Mouse (Mus musculus): Measurements from ENCODE around the gene Lama4. TPM values are rescaled to one million over a fixed set of nuclear protein-coding genes. Genes with fewer than 3 reads are reported as not detected.

The Lama4 gene
- polyA plus RNA-seq, 1 experiment from 2014 or later: 22.3 TPM

- Histone ChIP-seq H3K36me3 (no peaks in the 10 kb centered on the region), H3K4me3 (replicated peaks) (no peak overlapping the region), H3K4me1 (no peaks in the 10 kb centered on the region), H3K27me3 (replicated peaks) (no peaks in the 10 kb centered on the region), H3K4me2 (no peak overlapping the region), H3K27ac (replicated peaks) (no peak overlapping the region), H3K9me3 (replicated peaks) (no peaks in the 10 kb centered on the region), H3K9ac (replicated peaks) (no peak overlapping the region)
- ATAC-seq (ENCODE audit: low FRiP score): no peak
- WGBS: 69% methylated on average over 7 of the region's 7 CpGs
Measured at GRCm38 (mm10) chr10:38972221-38972946, 7.1 kb downstream of the Lama4 start.

GRCm38 (mm10) chr10:38973016-38973415 lies 7.7 kb downstream of the Lama4 start:
- Histone ChIP-seq H3K36me3 (no peaks in the 10 kb centered on the region), H3K27me3 (replicated peaks) (no peaks in the 10 kb centered on the region), H3K9me3 (replicated peaks) (no peaks in the 10 kb centered on the region), H3K27ac (replicated peaks) (no peak overlapping the region), H3K9ac (replicated peaks) (no peak overlapping the region), H3K4me3 (replicated peaks) (no peak overlapping the region), H3K4me1 (no peaks in the 10 kb centered on the region), H3K4me2 (no peak overlapping the region)
- WGBS: 55% methylated on average over 4 of the region's 4 CpGs
- no peak for ATAC-seq (ENCODE audit: low FRiP score)

GRCm38 (mm10) chr10:38978195-38978594 lies 12.9 kb downstream of the Lama4 start:
- no peak for ATAC-seq (ENCODE audit: low FRiP score)
- Histone ChIP-seq H3K27ac (replicated peaks) (no peak overlapping the region), H3K4me1 (no peaks in the 10 kb centered on the region), H3K4me3 (replicated peaks) (no peak overlapping the region), H3K9me3 (replicated peaks) (no peaks in the 10 kb centered on the region), H3K36me3 (no peaks in the 10 kb centered on the region), H3K27me3 (replicated peaks) (no peaks in the 10 kb centered on the region), H3K4me2 (no peak overlapping the region), H3K9ac (replicated peaks) (no peak overlapping the region)
- WGBS: 76% methylated on average over 1 of the region's 1 CpGs

- H3K9me3 ChIP-seq (replicated peaks): no peaks in the 10 kb centered on the region
- no peaks in the 10 kb centered on the region for H3K27me3 ChIP-seq (replicated peaks)
- H3K9ac ChIP-seq (replicated peaks): no peak overlapping the region
- no peaks in the 10 kb centered on the region for H3K36me3 ChIP-seq
- H3K4me3 ChIP-seq (replicated peaks): no peak overlapping the region
- no peak for ATAC-seq (ENCODE audit: low FRiP score)
- H3K27ac ChIP-seq (replicated peaks): no peak overlapping the region
- WGBS: 73% methylated on average over 5 of the region's 5 CpGs
- H3K4me2 ChIP-seq: no peak overlapping the region
- 0 out of 2 replicates have a peak, but pooled peaks cover 3% of the 10 kb centered on the region for H3K4me1 ChIP-seq
Measured at GRCm38 (mm10) chr10:38979699-38980098, 14.4 kb downstream of the Lama4 start.

GRCm38 (mm10) chr10:38980980-38981379 lies 15.7 kb downstream of the Lama4 start:
- 63% methylated on average over 3 of the region's 3 CpGs for WGBS
- H3K9me3 ChIP-seq (replicated peaks): no peaks in the 10 kb centered on the region
- no peak overlapping the region for H3K9ac ChIP-seq (replicated peaks)
- no peaks in the 10 kb centered on the region for H3K36me3 ChIP-seq
- no peak for ATAC-seq (ENCODE audit: low FRiP score)
- no peak overlapping the region for H3K4me2 ChIP-seq
- H3K27ac ChIP-seq (replicated peaks): no peak overlapping the region
- H3K27me3 ChIP-seq (replicated peaks): no peaks in the 10 kb centered on the region
- H3K4me1 ChIP-seq: 0 out of 2 replicates have a peak, but pooled peaks cover 3% of the 10 kb centered on the region
- no peak overlapping the region for H3K4me3 ChIP-seq (replicated peaks)

- H3K36me3 ChIP-seq: no peaks in the 10 kb centered on the region
- ATAC-seq (ENCODE audit: low FRiP score): no peak
- no peaks in the 10 kb centered on the region for H3K9me3 ChIP-seq (replicated peaks)
- 0 out of 2 replicates have a peak, but pooled peaks cover 3% of the 10 kb centered on the region for H3K4me1 ChIP-seq
- H3K4me3 ChIP-seq (replicated peaks): no peak overlapping the region
- H3K27ac ChIP-seq (replicated peaks): peak overlapping the region; percentile 56
- H3K9ac ChIP-seq (replicated peaks): no peak overlapping the region
- no peak overlapping the region for H3K4me2 ChIP-seq
- WGBS: 70% methylated on average over 4 of the region's 4 CpGs
- no peaks in the 10 kb centered on the region for H3K27me3 ChIP-seq (replicated peaks)
Measured at GRCm38 (mm10) chr10:38984358-38985075, 19.2 kb downstream of the Lama4 start.

GRCm38 (mm10) chr10:38986053-38986452 lies 20.7 kb downstream of the Lama4 start:
- H3K9me3 ChIP-seq (replicated peaks): no peaks in the 10 kb centered on the region
- no peak overlapping the region for H3K9ac ChIP-seq (replicated peaks)
- H3K36me3 ChIP-seq: no peaks in the 10 kb centered on the region
- H3K4me1 ChIP-seq: 0 out of 2 replicates have a peak, but pooled peaks cover 3% of the 10 kb centered on the region
- no peak overlapping the region for H3K4me3 ChIP-seq (replicated peaks)
- H3K27me3 ChIP-seq (replicated peaks): no peaks in the 10 kb centered on the region
- H3K27ac ChIP-seq (replicated peaks): no peak overlapping the region
- ATAC-seq (ENCODE audit: low FRiP score): no peak
- no peak overlapping the region for H3K4me2 ChIP-seq
- WGBS: 43% methylated on average over 3 of the region's 3 CpGs

GRCm38 (mm10) chr10:38992827-38993226 lies 27.5 kb downstream of the Lama4 start:
- Histone ChIP-seq H3K4me1 (no peaks in the 10 kb centered on the region), H3K27ac (replicated peaks) (no peak overlapping the region), H3K36me3 (no peaks in the 10 kb centered on the region), H3K4me3 (replicated peaks) (no peak overlapping the region), H3K9me3 (replicated peaks) (no peaks in the 10 kb centered on the region), H3K4me2 (no peak overlapping the region), H3K27me3 (replicated peaks) (no peaks in the 10 kb centered on the region), H3K9ac (replicated peaks) (no peak overlapping the region)
- 100% methylated on average over 1 of the region's 1 CpGs for WGBS
- ATAC-seq (ENCODE audit: low FRiP score): no peak

- Histone ChIP-seq H3K4me3 (replicated peaks) (no peak overlapping the region), H3K27ac (replicated peaks) (no peak overlapping the region), H3K36me3 (no peaks in the 10 kb centered on the region), H3K4me1 (no peaks in the 10 kb centered on the region), H3K9ac (replicated peaks) (no peak overlapping the region), H3K27me3 (replicated peaks) (no peaks in the 10 kb centered on the region), H3K9me3 (replicated peaks) (no peaks in the 10 kb centered on the region), H3K4me2 (no peak overlapping the region)
- 81% methylated on average over 2 of the region's 2 CpGs for WGBS
- no peak for ATAC-seq (ENCODE audit: low FRiP score)
Measured at GRCm38 (mm10) chr10:38993632-38994424, 28.5 kb downstream of the Lama4 start.

GRCm38 (mm10) chr10:38994719-38995450 lies 29.6 kb downstream of the Lama4 start:
- ATAC-seq (ENCODE audit: low FRiP score): no peak
- Histone ChIP-seq H3K4me2 (no peak overlapping the region), H3K36me3 (no peaks in the 10 kb centered on the region), H3K9ac (replicated peaks) (no peak overlapping the region), H3K27ac (replicated peaks) (no peak overlapping the region), H3K9me3 (replicated peaks) (no peaks in the 10 kb centered on the region), H3K27me3 (replicated peaks) (no peaks in the 10 kb centered on the region), H3K4me1 (no peaks in the 10 kb centered on the region), H3K4me3 (replicated peaks) (no peak overlapping the region)
- WGBS: 77% methylated on average over 9 of the region's 9 CpGs

- Histone ChIP-seq H3K27me3 (replicated peaks) (no peaks in the 10 kb centered on the region), H3K9ac (replicated peaks) (no peak overlapping the region), H3K4me3 (replicated peaks) (no peak overlapping the region), H3K27ac (replicated peaks) (no peak overlapping the region), H3K9me3 (replicated peaks) (no peaks in the 10 kb centered on the region), H3K4me1 (no peaks in the 10 kb centered on the region), H3K36me3 (no peaks in the 10 kb centered on the region), H3K4me2 (no peak overlapping the region)
- 84% methylated on average over 2 of the region's 2 CpGs for WGBS
- no peak for ATAC-seq (ENCODE audit: low FRiP score)
Measured at GRCm38 (mm10) chr10:38995896-38996295, 30.6 kb downstream of the Lama4 start.

All from neural tube, embryonic 15.5 days (tissue).